8 mouse cellular contexts compared by ENCODE assay signal in genomic region chr11:94045016-94045415, GRCm38 (mm10). TPM values are rescaled to one million over a fixed set of nuclear protein-coding genes. Genes with fewer than 3 reads are reported as not detected.
DNase-seq lines count a peak whose midpoint lies in the region; ATAC-seq and TF ChIP-seq lines count a peak whose summit lies in the region.

No protein-coding gene starts in this region.

- no peak for TF ChIP-seq CTCF in E14TG2a.4 (conservative IDR thresholded peaks at IDR 0.05; ENCODE audit: low read length)
- TF ChIP-seq CTCF in thymus, adult 2 months (IDR thresholded peaks at IDR 0.05; ENCODE audit: borderline replicate concordance, control insufficient read depth, extremely low read depth, insufficient read depth, low read length, poor library complexity), result no peak

- H3K4me2 ChIP-seq in heart, embryonic 13.5 days, result peak overlapping the region; percentile 74
- peak overlapping the region; percentile 69 for H3K4me2 ChIP-seq in limb, embryonic 11.5 days (ENCODE audit: low read depth, severe bottlenecking)

- peak overlapping the region; percentile 63 for H3K4me3 ChIP-seq in heart, embryonic 13.5 days
- 0 out of 2 replicates have a peak overlapping the region, but pooled peaks have one; percentile 35 for H3K4me3 ChIP-seq in E14TG2a.4 (replicated peaks; ENCODE audit: low read length)
- peak overlapping the region; percentile 70 for H3K4me3 ChIP-seq in embryonic facial prominence, embryonic 10.5 days
- H3K4me3 ChIP-seq in limb, embryonic 11.5 days (ENCODE audit: low read depth, low read length), result peak overlapping the region; percentile 64
- H3K4me3 ChIP-seq in thymus, adult 2 months (ENCODE audit: control insufficient read depth, insufficient read depth, low read length), result no peak overlapping the region

- peak overlapping the region; percentile 51 for H3K9ac ChIP-seq in heart, embryonic 13.5 days
- H3K9ac ChIP-seq in limb, embryonic 11.5 days (ENCODE audit: low read length), result no peak overlapping the region

- no peak overlapping the region for H3K27ac ChIP-seq in heart, embryonic 13.5 days (replicated peaks)
- H3K27ac ChIP-seq in embryonic facial prominence, embryonic 10.5 days (replicated peaks), result peak overlapping the region; percentile 89
- H3K27ac ChIP-seq in limb, embryonic 11.5 days (replicated peaks; ENCODE audit: low read depth, low read length), result no peak overlapping the region
- no peak overlapping the region for H3K27ac ChIP-seq in thymus, adult 2 months (ENCODE audit: control insufficient read depth, insufficient read depth, low read length)

- no peak for ATAC-seq in heart, embryonic 13.5 days (ENCODE audit: extremely low read depth, insufficient number of reproducible peaks, low FRiP score, low TSS enrichment)
- ATAC-seq in limb, embryonic 11.5 days (ENCODE audit: insufficient number of reproducible peaks, low FRiP score, low TSS enrichment, low read depth), result no peak

- 29% methylated on average over 4 of the region's 4 CpGs for WGBS in heart, embryonic 13.5 days
- WGBS in embryonic facial prominence, embryonic 10.5 days, result 12% methylated on average over 4 of the region's 4 CpGs
- WGBS in limb, embryonic 11.5 days, result 17% methylated on average over 4 of the region's 4 CpGs
- WGBS in thymus, adult 2 months, result 91% methylated on average over 4 of the region's 4 CpGs

- DNase-seq in heart, postnatal 14 days, result no peak
- DNase-seq in embryonic facial prominence, embryonic 10.5 days (ENCODE audit: low spot score), result peak; percentile 25
- peak; percentile 39 for DNase-seq in limb, embryonic 11.5 days (ENCODE audit: low spot score)
- no peak for DNase-seq in thymus, adult 2 months
- DNase-seq in thymus, adult 18-20 months, result no peak
- no peak for DNase-seq in ovary, adult 18-20 months (ENCODE audit: low spot score)

- H3K9me3 ChIP-seq in heart, embryonic 13.5 days, result no peaks in the 10 kb centered on the region
- no peaks in the 10 kb centered on the region for H3K9me3 ChIP-seq in E14TG2a.4 (ENCODE audit: low read length)
- H3K9me3 ChIP-seq in embryonic facial prominence, embryonic 10.5 days, result no peaks in the 10 kb centered on the region
- no peaks in the 10 kb centered on the region for H3K9me3 ChIP-seq in limb, embryonic 11.5 days (ENCODE audit: control insufficient read depth, low read length)

- H3K4me1 ChIP-seq in heart, embryonic 13.5 days, result peaks cover 12% of the 10 kb centered on the region
- peaks cover 37% of the 10 kb centered on the region for H3K4me1 ChIP-seq in E14TG2a.4 (replicated peaks; ENCODE audit: low read depth, low read length)
- peaks cover 6% of the 10 kb centered on the region for H3K4me1 ChIP-seq in embryonic facial prominence, embryonic 10.5 days
- H3K4me1 ChIP-seq in limb, embryonic 11.5 days (ENCODE audit: control insufficient read depth, insufficient read depth, low read length), result no peaks in the 10 kb centered on the region
- no peaks in the 10 kb centered on the region for H3K4me1 ChIP-seq in thymus, adult 2 months (replicated peaks; ENCODE audit: control insufficient read depth, insufficient read depth, low read length)

- no peak for TF ChIP-seq POLR2A in thymus, adult 2 months (IDR thresholded peaks at IDR 0.05; ENCODE audit: control insufficient read depth, extremely low read depth, insufficient read depth, low read length, poor library complexity)

- intact Hi-C loops in heart, postnatal 14 days (cut with DNase I), result no loop called here

- H3K27me3 ChIP-seq in heart, embryonic 13.5 days (replicated peaks), result no peaks in the 10 kb centered on the region
- H3K27me3 ChIP-seq in E14TG2a.4 (ENCODE audit: insufficient read depth, low read length), result no peaks in the 10 kb centered on the region
- H3K27me3 ChIP-seq in embryonic facial prominence, embryonic 10.5 days (replicated peaks; ENCODE audit: low read depth, poor library complexity, severe bottlenecking), result no peaks in the 10 kb centered on the region
- no peaks in the 10 kb centered on the region for H3K27me3 ChIP-seq in limb, embryonic 11.5 days (ENCODE audit: control insufficient read depth, insufficient read depth, low read length)
- no peaks in the 10 kb centered on the region for H3K27me3 ChIP-seq in thymus, adult 2 months (ENCODE audit: control insufficient read depth, insufficient read depth, low read length)

- H3K36me3 ChIP-seq in heart, embryonic 13.5 days, result peaks cover 21% of the 10 kb centered on the region
- peaks cover 14% of the 10 kb centered on the region for H3K36me3 ChIP-seq in E14TG2a.4 (ENCODE audit: insufficient read depth, low read length)
- H3K36me3 ChIP-seq in embryonic facial prominence, embryonic 10.5 days (replicated peaks), result peaks cover 20% of the 10 kb centered on the region
- peaks cover 2% of the 10 kb centered on the region; the same call in 1 of the 2 replicates for H3K36me3 ChIP-seq in limb, embryonic 11.5 days (ENCODE audit: control insufficient read depth, insufficient read depth, low read length)
- H3K36me3 ChIP-seq in thymus, adult 2 months (ENCODE audit: control insufficient read depth, insufficient read depth, low read length), result peaks cover 9% of the 10 kb centered on the region; the same call in 1 of the 2 replicates

RNA-seq across cellular contexts. Expression of gene Spag9, which starts 49.1 kb away (rescaled TPM):
- 29.7 and 31.4 TPM in 2 replicates for polyA plus RNA-seq in heart, embryonic 13.5 days (2015; fragmentation: Nextera tagmentation; extraction: Ambion mirVana)
- 100 to 1,000 TPM; 145 to 146 TPM for total RNA-seq in heart, postnatal 14 days (2021)
- 35.5 and 39.4 TPM in 2 replicates for polyA plus RNA-seq in embryonic facial prominence, embryonic 10.5 days (2016; fragmentation: Nextera tagmentation; extraction: Ambion mirVana)
- polyA plus RNA-seq in limb, embryonic 11.5 days (2014; fragmentation: Nextera tagmentation; extraction: Ambion mirVana), result 36.2 and 37.0 TPM in 2 replicates
- 22.0 and 32.6 TPM in 2 replicates for polyA plus RNA-seq in thymus, adult 2 months (2012; rRNA removed)

Comparison
In these comparisons a context has a peak if more than half of its experiments do, and no peak if none do; other contexts are left out.
1. DNase-seq: peak in embryonic facial prominence, embryonic 10.5 days (single experiment) and limb, embryonic 11.5 days (single experiment); none in heart, postnatal 14 days (0 of 2), thymus, adult 2 months (single experiment), thymus, adult 18-20 months (0 of 2) and ovary, adult 18-20 months (single experiment).